Mouse (Mus musculus) adrenal gland, adult 8-10 months (tissue): ENCODE data around the gene Tle6. TPM values are rescaled to one million over a fixed set of nuclear protein-coding genes. Genes with fewer than 3 reads are reported as not detected.

Experiments
- DNase-seq: peaks from one replicate; pipeline ENCODE4 v3.0.0; 2022
- total RNA-seq, 4 experiments: library from RNA; stranded (reverse); gene quantifications; 2 replicates each; pipeline ENCODE4 v1.2.4; 2022

The Tle6 gene
- total RNA-seq, 4 experiments from 2014 or later: 32.2 to 138 (median 85.6) TPM

DNA sequence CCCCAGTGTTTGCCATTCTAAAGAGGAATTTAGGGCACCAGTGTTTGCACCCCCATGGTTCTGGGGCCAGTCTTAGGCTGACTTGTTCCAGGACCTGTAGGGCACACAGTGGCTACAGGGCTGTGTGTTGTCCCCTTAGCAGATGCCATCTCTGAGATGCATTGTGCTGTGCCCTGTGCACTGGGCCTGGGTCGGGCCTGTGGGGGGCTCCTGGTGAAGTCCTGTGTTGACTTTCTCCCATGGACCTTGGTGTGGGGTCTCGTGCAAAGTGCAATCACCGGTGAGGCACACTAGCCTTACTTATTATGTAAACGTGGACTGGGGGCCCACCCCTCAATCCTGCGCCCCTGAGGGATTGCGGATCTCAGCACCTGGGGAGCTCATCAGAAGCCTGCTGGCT, 38.5 kb downstream of the Tle6 start:
- DNase-seq: peak; percentile 14

GRCm38 (mm10) chr10:81560719-81561459, 40.0 kb downstream of the Tle6 start:
- DNase-seq: peak; percentile 58

GRCm38 (mm10) chr10:81559627-81560539, 41.0 kb downstream of the Tle6 start:
- DNase-seq: peak; percentile 69

- DNase-seq: peak; percentile 88
Measured at GRCm38 (mm10) chr10:81559163-81559626, 41.7 kb downstream of the Tle6 start, which contains the start of gene Aes. Gene Aes (plus strand): TSS chr10:81559488.

DNA sequence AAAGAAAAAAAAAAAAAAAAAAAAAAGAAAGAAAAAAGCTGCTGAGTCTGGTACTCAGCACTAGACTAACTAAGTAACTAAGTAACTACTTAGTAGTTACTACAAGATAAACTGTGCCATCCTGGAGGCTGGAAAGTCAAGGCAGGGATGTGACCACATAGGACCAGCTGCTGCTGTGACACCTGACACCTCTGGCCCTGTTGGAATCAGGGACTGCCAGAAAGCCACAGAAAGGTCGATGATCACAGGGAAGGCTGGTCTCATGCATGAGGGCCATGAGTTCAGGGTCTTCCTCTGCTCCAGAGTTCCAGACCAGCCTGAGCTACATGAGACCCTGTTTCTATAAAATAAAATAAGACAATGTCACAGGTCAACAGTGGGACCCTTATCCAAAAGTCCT, 43.4 kb downstream of the Tle6 start:
- no peak for DNase-seq

GRCm38 (mm10) chr10:81556282-81556681, 44.6 kb downstream of the Tle6 start:
- DNase-seq: no peak

DNA sequence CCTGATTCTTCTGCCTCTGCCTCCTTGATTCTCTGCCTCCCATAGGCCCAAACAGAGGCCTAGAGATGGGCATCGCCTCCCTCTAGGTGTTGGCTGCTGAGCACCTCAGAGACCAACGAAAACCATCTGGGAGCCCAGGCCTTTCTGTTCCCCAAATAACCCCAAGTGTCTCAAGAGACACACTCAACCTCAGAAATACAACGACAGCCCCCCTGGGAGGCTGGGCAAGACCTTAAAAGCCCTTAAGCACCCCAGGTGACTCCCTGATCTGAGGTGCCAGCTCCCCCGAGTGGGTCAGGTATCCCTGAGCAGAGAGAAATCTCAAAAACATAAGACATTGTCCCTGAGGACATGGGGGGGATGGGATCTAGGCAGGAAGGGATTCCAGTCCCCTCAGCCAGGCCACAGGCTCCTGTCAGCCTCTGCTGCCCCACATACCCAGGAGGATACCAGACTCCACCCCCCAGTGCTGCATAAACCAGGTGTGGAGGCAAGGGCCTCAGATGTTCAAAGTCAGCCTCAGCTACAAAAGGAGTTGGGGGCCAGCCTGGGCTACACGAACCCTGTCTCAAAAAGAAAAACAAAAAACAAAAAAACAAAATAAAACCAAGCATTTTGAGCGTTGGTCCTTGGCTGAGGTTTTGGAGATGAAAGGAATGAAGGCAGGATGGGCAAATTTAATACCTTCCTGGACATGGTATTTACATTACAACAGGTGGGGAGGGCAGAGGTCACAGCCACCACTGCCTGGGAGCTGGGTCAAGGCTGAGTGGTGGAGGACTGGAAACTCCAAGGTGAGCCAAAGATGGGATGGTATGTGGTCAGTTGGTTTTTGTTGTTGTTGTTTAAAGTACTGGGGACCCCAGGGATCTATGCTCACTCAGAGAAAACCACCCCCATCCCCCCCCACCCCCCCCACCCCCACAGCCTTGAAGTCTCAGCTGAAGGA, 46.8 kb downstream of the Tle6 start:
- no peak for DNase-seq

- DNase-seq: no peak
Measured at GRCm38 (mm10) chr10:81553232-81553631, 47.6 kb downstream of the Tle6 start.

GRCm38 (mm10) chr10:81551597-81552102, 49.2 kb downstream of the Tle6 start:
- peak; percentile 82 for DNase-seq

- no peak for DNase-seq
Measured at GRCm38 (mm10) chr10:81550257-81550656, 50.6 kb downstream of the Tle6 start.

DNA sequence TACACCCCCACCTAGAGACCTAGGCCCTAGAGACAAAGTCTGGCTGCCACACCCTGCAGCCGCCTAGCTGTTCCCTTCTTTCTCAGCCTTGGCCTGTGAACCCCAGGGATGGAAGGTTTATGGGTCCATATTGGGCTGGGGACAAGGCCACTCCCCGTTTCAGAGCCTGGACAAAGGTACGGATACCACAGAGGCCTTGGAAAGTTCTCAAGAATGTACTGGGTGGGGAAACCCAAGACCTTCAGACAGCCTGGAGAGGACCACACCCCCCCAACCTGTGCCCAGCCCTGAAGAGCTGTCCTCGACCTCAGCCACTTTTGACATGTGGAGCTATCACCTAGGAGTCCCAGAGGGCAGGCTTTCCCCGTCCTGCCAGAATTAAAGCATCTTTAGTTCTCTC, 51.9 kb downstream of the Tle6 start:
- no peak for DNase-seq

- DNase-seq: no peak
Measured at GRCm38 (mm10) chr10:81546788-81547571, 53.9 kb downstream of the Tle6 start.

DNA sequence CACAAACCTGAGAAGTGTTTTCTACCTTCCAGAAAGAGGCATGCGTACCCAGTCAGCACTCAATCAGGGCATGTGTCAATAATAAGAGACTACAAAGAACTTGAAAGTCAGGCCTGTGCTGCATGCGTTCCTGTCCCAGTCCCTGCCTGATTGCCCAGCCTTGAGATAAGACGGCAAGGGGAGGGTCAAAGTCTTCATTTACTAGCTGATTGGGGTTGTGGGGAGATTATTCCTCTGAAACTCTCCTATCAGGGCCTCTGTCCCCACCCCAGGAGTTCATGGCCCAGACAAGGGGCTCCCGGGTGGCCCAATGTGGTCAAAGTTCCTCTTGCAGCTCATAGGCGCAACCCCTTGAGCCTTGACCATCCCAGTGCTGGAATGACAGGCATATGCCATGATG, 54.5 kb downstream of the Tle6 start:
- no peak for DNase-seq

DNA sequence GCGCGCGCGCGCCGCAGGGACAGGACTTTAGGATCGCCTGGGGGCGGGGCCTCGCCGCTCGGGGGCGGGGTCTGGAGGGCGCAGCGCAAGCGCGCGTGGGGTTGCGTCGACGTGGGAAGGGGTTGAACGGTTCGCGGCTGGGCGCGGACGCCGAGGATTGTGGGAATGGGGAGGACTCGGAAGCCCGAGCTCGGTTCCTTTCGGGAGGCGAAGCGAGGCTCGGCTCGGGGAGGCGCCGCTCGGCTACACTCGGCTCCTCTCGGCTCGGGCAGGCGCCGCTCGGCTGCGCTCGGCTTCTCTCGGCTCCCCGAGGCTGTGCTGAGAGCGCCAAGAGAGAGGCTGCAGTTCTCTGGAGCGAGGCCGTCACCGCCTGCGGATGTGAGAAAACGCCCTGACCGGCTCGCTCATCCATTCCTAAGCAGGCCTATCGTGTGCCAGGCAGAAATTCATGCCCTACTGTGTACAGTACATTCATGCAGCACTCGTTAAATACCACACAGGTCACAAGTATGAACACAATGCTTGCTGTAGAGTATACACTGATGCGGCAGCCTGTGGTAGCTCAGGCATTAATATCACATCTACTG, 55.6 kb downstream of the Tle6 start, which contains the start of gene Gna11:
Gna11 (minus strand) TSS at position 30 of the 587 bp plus-strand sequence.
- peak; percentile 99 for DNase-seq

GRCm38 (mm10) chr10:81544296-81545160, 56.3 kb downstream of the Tle6 start:
- DNase-seq: no peak

GRCm38 (mm10) chr10:81543633-81544032, 57.2 kb downstream of the Tle6 start:
- no peak for DNase-seq

DNA sequence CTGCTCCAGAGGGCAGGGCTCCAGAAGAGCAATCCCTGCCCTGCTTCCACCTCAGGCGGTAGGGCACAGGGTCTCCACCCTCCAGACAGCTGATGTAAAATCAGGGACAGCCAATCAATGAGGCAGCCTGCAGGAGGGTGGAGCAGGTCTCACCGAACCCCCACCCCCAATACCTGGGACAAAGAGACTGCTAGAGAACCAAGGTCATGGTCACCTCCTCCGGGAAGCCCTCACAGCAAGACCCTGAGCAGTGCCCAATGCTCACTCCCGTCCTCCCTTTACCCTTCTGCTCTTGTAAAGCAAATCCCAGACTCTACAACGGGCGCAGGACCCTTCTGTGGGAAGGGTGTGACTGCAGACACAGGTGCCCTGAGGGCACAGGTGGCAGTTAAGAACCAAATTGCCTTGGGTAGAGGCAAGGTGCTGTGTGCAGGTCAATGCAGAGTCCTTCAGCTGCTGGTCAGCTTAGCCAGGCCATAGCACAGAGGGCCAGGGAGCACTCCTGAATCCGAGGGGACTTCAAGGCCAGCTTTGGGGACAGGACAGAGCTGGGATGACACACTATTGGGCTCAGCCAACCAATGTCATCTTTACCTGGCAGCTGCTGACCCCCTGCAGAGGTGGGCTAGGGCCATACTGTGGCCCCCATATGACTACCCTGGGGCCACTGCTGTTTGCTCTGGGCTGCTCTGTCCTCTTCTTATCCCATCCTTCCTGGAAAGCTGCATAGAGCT, 58.0 kb downstream of the Tle6 start:
- no peak for DNase-seq

- no peak for DNase-seq
Measured at GRCm38 (mm10) chr10:81541803-81542202, 59.1 kb downstream of the Tle6 start.

DNA sequence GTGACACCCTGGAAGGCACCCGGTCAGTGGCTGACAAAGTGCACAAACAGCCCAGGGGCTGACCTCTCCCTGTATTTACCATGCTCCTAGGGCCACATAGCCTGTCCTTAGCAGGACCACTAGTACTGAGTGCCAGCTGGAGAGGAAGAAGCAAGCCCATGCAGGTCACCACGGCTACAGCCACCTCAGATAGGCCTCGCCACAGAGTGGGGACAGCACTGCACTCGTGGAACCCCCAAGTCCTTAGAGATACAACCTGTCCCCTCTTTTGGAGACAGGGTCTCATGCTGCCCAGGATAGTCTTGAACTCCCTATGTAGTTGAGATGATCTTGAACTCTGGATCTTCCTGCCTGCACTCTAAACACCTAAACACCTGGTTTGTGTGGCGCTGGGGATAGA, 59.5 kb downstream of the Tle6 start:
- no peak for DNase-seq
